In the genomic region with DNA sequence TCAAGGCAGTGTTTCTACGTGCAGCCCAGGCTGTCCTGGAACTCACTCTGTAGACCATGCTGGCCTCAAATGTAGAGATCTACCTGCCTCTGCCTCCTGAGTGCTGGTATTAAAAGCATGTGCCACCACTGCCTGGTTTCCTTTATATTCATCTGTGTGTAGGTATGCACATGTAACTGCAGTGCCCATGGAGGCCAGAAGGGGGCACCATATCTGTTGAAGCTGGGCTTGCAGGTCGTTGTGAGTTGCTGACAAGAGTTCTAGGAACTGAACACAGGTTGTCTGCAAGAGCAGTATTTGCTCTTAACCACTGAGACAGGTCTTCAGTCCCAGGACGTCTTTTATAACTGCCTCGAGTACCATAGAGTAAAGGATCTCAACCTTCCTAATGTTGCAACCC, we compare ENCODE assay signal across 13 mouse cellular contexts. TPM values are rescaled to one million over a fixed set of nuclear protein-coding genes. Genes with fewer than 3 reads are reported as not detected.
DNase-seq lines count a peak whose midpoint lies in the region; ATAC-seq and TF ChIP-seq lines count a peak whose summit lies in the region.
"Had no signal": no experiment of that assay in that cellular context is flagged by ENCODE, and none has a peak within 500 bp of the region (broad histone marks: within the 10 kb centered on the region; RNA-seq: fewer than 3 reads in every experiment).

No protein-coding gene starts in this region.

- H3K27ac ChIP-seq in kidney, embryonic 16.5 days (ENCODE audit: low read length): no peak overlapping the region
- no peak overlapping the region for H3K27ac ChIP-seq in stomach, postnatal 0 days (replicated peaks)
- H3K27ac ChIP-seq: liver, embryonic 15.5 days; midbrain, embryonic 12.5 days; stomach, embryonic 15.5 days had no signal

- DNase-seq in kidney, postnatal 10 days: peak; percentile 19
- DNase-seq in CD4-positive helper T cell, adult 2 months (ENCODE audit: low read depth, low spot score): peak; percentile 59
- peak; percentile 10 for DNase-seq in NIH3T3 (ENCODE audit: low read depth)
- no peak for DNase-seq in stomach, postnatal 0 days (ENCODE audit: low spot score)
- DNase-seq in frontal cortex, postnatal 14 days (ENCODE audit: low spot score in 2 of 2): no peak
- DNase-seq: heart, adult 18-20 months; layer of hippocampus, adult 9-11 months had no signal

- ATAC-seq in kidney, embryonic 16.5 days (ENCODE audit: low FRiP score, low TSS enrichment): no peak
- ATAC-seq in stomach, postnatal 0 days (ENCODE audit: low FRiP score, low TSS enrichment): no peak
- ATAC-seq in monocyte, adult 5-6 weeks (replicated peaks; ENCODE audit: insufficient number of reproducible peaks, low FRiP score, low TSS enrichment, poor library complexity, severe bottlenecking): no peak
- ATAC-seq: hindbrain, embryonic 16.5 days had no signal

- no peak overlapping the region for H3K4me3 ChIP-seq in kidney, embryonic 16.5 days (ENCODE audit: low read length)
- no peak overlapping the region for H3K4me3 ChIP-seq in stomach, postnatal 0 days (ENCODE audit: low read depth, low read length)
- H3K4me3 ChIP-seq: liver, embryonic 15.5 days; midbrain, embryonic 12.5 days; stomach, embryonic 15.5 days had no signal

- H3K9ac ChIP-seq in kidney, embryonic 16.5 days (replicated peaks; ENCODE audit: low read length): no peak overlapping the region
- H3K9ac ChIP-seq in stomach, postnatal 0 days (ENCODE audit: low read length): no peak overlapping the region
- H3K9ac ChIP-seq: liver, embryonic 15.5 days; midbrain, embryonic 12.5 days; stomach, embryonic 15.5 days had no signal

- H3K9me3 ChIP-seq in kidney, embryonic 16.5 days (ENCODE audit: low read length): no peaks in the 10 kb centered on the region
- H3K9me3 ChIP-seq in stomach, postnatal 0 days (ENCODE audit: control insufficient read depth, low read length): no peaks in the 10 kb centered on the region
- H3K9me3 ChIP-seq: liver, embryonic 15.5 days; midbrain, embryonic 12.5 days; stomach, embryonic 15.5 days had no signal

- H3K36me3 ChIP-seq in kidney, embryonic 16.5 days (ENCODE audit: insufficient read depth, low read length): no peaks in the 10 kb centered on the region
- no peaks in the 10 kb centered on the region for H3K36me3 ChIP-seq in stomach, postnatal 0 days (ENCODE audit: control insufficient read depth, insufficient read depth, low read length)
- H3K36me3 ChIP-seq: liver, embryonic 15.5 days; midbrain, embryonic 12.5 days; stomach, embryonic 15.5 days had no signal

- TF ChIP-seq CTCF in stomach, postnatal 0 days (IDR thresholded peaks at IDR 0.05; ENCODE audit: low read depth): peak; percentile 45

- no peak for TF ChIP-seq EP300 in stomach, postnatal 0 days (optimal IDR thresholded peaks at IDR 0.05)

- no peaks in the 10 kb centered on the region for H3K27me3 ChIP-seq in kidney, embryonic 16.5 days (ENCODE audit: insufficient read depth, low read length)
- H3K27me3 ChIP-seq in stomach, postnatal 0 days (ENCODE audit: control insufficient read depth, insufficient read depth, low read length): no peaks in the 10 kb centered on the region
- H3K27me3 ChIP-seq: liver, embryonic 15.5 days; midbrain, embryonic 12.5 days; stomach, embryonic 15.5 days had no signal

- no peaks in the 10 kb centered on the region for H3K4me1 ChIP-seq in kidney, embryonic 16.5 days (ENCODE audit: insufficient read depth, low read length)
- H3K4me1 ChIP-seq in stomach, postnatal 0 days (replicated peaks; ENCODE audit: control insufficient read depth, insufficient read depth): no peaks in the 10 kb centered on the region
- H3K4me1 ChIP-seq: liver, embryonic 15.5 days; midbrain, embryonic 12.5 days; stomach, embryonic 15.5 days had no signal

- H3K4me2 ChIP-seq in kidney, embryonic 16.5 days (replicated peaks; ENCODE audit: low read depth, low read length): no peak overlapping the region
- no peak overlapping the region for H3K4me2 ChIP-seq in stomach, postnatal 0 days (replicated peaks; ENCODE audit: low read depth)
- H3K4me2 ChIP-seq: liver, embryonic 15.5 days; midbrain, embryonic 12.5 days; stomach, embryonic 15.5 days had no signal

- WGBS in kidney, embryonic 16.5 days: 79% methylated on average over 4 of the region's 4 CpGs
- WGBS in stomach, postnatal 0 days: 75% methylated on average over 4 of the region's 4 CpGs

RNA-seq across cellular contexts. Expression of gene Card11, which starts 2.6 kb away (rescaled TPM):
- 0.08 and 0.27 TPM in 2 replicates for polyA plus RNA-seq in kidney, embryonic 16.5 days (2015; fragmentation: Nextera tagmentation; extraction: Ambion mirVana)
- polyA plus RNA-seq in stomach, postnatal 0 days (2015; fragmentation: Nextera tagmentation; extraction: Ambion mirVana): 0.13 and 0.18 TPM in 2 replicates
- 11.4 to 48.3 TPM (median 21.1 TPM) in 3 replicates for total RNA-seq in monocyte, adult 5-6 weeks (2017)

Comparison
In these comparisons a context has a peak if more than half of its experiments do, and no peak if none do; other contexts are left out.
1. DNase-seq: peak in kidney, postnatal 10 days (single experiment), CD4-positive helper T cell, adult 2 months (single experiment) and NIH3T3 (single experiment); none in stomach, postnatal 0 days (single experiment) and frontal cortex, postnatal 14 days (0 of 2).